Mouse (Mus musculus): ENCODE data around the gene Gm29776. TPM values are rescaled to one million over a fixed set of nuclear protein-coding genes. Genes with fewer than 3 reads are reported as not detected.

The Gm29776 gene
- polyA plus RNA-seq, 1 experiment from 2014 or later, result 0.14 TPM

DNA sequence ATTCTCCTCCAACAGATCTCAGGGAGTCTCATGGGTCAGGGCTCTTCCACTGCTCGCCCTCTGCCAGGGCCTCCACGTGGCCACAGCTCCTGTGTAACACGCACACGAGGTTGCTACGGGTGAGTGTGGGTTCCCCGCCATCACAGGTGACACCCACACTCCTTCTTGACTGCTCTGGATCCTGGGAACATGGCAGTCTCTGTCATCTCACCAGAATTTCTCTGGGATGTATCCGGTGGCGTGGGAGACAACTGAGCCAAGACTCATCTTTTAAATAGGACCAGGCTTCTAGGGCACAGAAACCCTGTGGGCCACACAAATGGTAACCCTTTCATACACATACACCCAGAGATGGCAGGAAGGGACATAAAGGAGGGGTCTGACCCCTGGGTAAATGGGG is 33.6 kb upstream of the Gm29776 start:
- no peaks in the 10 kb centered on the region for H3K9me3 ChIP-seq (replicated peaks; ENCODE audit: control insufficient read depth, low read length)
- H3K27ac ChIP-seq (ENCODE audit: low read depth, low read length), result no peak overlapping the region
- WGBS, result 93% methylated on average over 8 of the region's 8 CpGs
- no peak overlapping the region for H3K9ac ChIP-seq (ENCODE audit: low read length)
- peaks cover 3% of the 10 kb centered on the region; the same call in 1 of the 2 replicates for H3K4me1 ChIP-seq (ENCODE audit: control insufficient read depth, insufficient read depth, low read length)
- ATAC-seq, result no peak
- no peaks in the 10 kb centered on the region for H3K27me3 ChIP-seq (replicated peaks; ENCODE audit: control insufficient read depth, insufficient read depth, low read length)
- H3K36me3 ChIP-seq (ENCODE audit: control insufficient read depth, insufficient read depth, low read length), result no peaks in the 10 kb centered on the region
- no peak overlapping the region for H3K4me3 ChIP-seq (ENCODE audit: low read depth, low read length)
- no peak overlapping the region for H3K4me2 ChIP-seq (ENCODE audit: low read length)
- DNase-seq (ENCODE audit: low spot score), result no peak

DNA sequence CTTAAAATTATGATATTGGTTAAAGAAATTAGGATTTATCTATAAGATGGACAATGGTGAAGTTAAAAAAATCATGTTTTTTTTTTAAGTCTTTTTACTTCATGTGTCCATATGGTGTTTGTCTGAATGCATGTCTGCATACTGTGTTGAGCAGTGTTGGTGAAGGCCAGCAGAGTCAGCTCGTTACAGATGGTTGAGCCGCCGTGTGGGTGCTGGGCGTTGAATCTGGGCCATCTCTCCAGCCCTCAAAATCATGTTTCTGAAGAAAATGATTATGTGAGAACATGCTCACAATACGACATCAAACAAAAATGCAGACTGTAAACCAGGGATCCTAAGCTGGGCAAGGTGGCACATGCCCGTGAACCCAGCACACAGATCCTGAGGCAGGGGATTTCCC is 31.7 kb upstream of the Gm29776 start:
- WGBS, result 78% methylated on average over 6 of the region's 6 CpGs
- H3K27me3 ChIP-seq (replicated peaks; ENCODE audit: control insufficient read depth, insufficient read depth, low read length), result no peaks in the 10 kb centered on the region
- H3K4me1 ChIP-seq (ENCODE audit: control insufficient read depth, insufficient read depth, low read length), result peaks cover 3% of the 10 kb centered on the region; the same call in 1 of the 2 replicates
- H3K9ac ChIP-seq (ENCODE audit: low read length), result no peak overlapping the region
- H3K4me3 ChIP-seq (ENCODE audit: low read depth, low read length), result no peak overlapping the region
- no peak for ATAC-seq
- no peak for DNase-seq (ENCODE audit: low spot score)
- no peak overlapping the region for H3K4me2 ChIP-seq (ENCODE audit: low read length)
- no peaks in the 10 kb centered on the region for H3K36me3 ChIP-seq (ENCODE audit: control insufficient read depth, insufficient read depth, low read length)
- no peaks in the 10 kb centered on the region for H3K9me3 ChIP-seq (replicated peaks; ENCODE audit: control insufficient read depth, low read length)
- H3K27ac ChIP-seq (ENCODE audit: low read depth, low read length), result no peak overlapping the region; the same call in 1 of the 2 replicates

DNA sequence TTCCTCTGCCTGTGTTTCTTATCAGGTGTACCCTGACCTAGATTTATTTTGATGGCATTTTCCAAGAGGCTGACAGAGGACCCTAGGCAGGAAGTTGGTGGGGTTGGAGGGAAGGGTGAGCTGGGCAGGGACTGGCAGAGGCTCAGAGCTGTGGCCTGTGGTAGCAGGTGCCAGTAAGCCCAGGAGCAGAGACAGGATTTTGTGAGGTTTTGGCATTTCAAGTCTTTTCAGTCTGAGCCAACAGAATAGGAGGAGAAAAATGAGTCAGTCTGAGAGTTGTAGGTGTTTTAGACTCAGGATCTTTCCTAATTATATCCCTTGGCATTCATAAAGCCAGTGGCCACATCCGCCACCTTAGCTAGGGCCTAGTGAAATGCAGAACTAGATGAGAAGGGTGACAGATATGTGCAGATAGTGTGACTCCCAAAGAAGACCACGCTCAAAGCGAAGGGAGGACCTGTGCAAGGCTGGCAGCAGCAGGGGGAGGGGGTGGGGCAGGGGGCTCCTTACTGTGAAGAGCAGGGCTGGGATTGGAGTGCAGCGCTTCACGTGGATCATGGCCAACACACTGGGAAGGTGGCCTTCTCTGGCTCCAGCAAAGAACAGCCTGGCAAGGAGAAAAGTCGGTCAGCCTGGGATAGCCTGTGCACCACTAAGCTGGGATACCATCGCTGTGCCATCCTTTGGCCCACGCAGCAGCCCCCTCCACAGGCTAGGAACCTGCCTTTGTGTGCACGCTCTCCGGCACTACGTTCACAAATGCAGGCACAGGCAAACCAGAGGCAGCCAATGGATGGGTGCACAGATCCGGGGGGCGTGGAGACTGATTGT is 30.4 kb upstream of the Gm29776 start:
- ATAC-seq (peak; percentile 23; the same call in 1 of the 2 replicates), DNase-seq (ENCODE audit: low spot score) (no peak)
- no peak overlapping the region for H3K4me2 ChIP-seq (ENCODE audit: low read length)
- 60% methylated on average over 13 of the region's 13 CpGs for WGBS
- no peaks in the 10 kb centered on the region for H3K27me3 ChIP-seq (replicated peaks; ENCODE audit: control insufficient read depth, insufficient read depth, low read length)
- H3K4me1 ChIP-seq (ENCODE audit: control insufficient read depth, insufficient read depth, low read length), result peaks cover 3% of the 10 kb centered on the region; the same call in 1 of the 2 replicates
- H3K4me3 ChIP-seq (ENCODE audit: low read depth, low read length), result no peak overlapping the region
- H3K36me3 ChIP-seq (ENCODE audit: control insufficient read depth, insufficient read depth, low read length), result no peaks in the 10 kb centered on the region
- H3K9ac ChIP-seq (ENCODE audit: low read length), result 0 out of 2 replicates have a peak overlapping the region, but pooled peaks have one; percentile 17
- peak overlapping the region; percentile 21; the same call in 1 of the 2 replicates for H3K27ac ChIP-seq (ENCODE audit: low read depth, low read length)
- H3K9me3 ChIP-seq (replicated peaks; ENCODE audit: control insufficient read depth, low read length), result no peaks in the 10 kb centered on the region

DNA sequence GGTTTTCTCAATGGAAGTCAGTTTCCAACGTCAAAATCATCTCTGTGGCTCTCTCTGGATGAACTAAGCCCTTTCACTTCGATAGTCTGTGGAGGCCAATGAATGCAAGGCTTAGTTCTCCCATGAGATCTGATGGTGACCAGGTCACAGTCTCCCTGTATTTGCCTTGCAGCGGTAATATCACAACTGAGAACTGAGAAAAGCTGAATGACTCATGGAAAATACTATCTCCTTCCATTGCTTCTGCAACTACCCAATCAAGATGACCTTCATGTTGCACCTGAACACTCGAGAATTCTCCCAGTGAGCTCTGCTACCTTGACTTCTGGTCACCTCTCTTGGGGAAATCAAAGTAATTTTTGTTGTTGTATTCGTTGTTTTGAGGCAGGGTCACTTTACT is 28.9 kb upstream of the Gm29776 start:
- Histone ChIP-seq H3K9me3 (replicated peaks; ENCODE audit: control insufficient read depth, low read length) (no peaks in the 10 kb centered on the region), H3K4me3 (ENCODE audit: low read depth, low read length) (no peak overlapping the region), H3K4me2 (ENCODE audit: low read length) (no peak overlapping the region), H3K36me3 (ENCODE audit: control insufficient read depth, insufficient read depth, low read length) (no peaks in the 10 kb centered on the region), H3K9ac (ENCODE audit: low read length) (no peak overlapping the region), H3K27ac (ENCODE audit: low read depth, low read length) (no peak overlapping the region), H3K4me1 (ENCODE audit: control insufficient read depth, insufficient read depth, low read length) (peaks cover 3% of the 10 kb centered on the region; the same call in 1 of the 2 replicates), H3K27me3 (replicated peaks; ENCODE audit: control insufficient read depth, insufficient read depth, low read length) (no peaks in the 10 kb centered on the region)
- no peak for DNase-seq (ENCODE audit: low spot score)
- WGBS, result 78% methylated on average over 5 of the region's 5 CpGs
- ATAC-seq, result no peak

DNA sequence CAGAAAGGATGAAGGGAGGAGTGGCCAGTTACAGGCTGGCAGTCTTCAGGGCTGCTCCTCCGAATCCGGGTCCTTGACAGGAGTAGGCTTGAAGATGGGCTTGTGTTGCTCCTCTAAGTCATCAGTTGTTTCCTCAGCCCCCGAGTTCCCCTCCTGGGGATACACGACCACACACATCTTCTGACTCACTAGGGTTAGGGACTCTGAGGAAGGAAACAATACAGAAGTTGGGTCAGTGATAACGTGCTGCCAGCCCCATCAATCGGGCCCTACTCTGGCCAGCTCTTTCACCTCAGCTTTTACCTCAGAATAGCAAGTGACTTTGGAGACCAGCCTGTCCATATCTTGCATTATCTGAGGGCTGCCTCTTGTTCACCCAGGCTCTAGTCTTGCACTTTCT is 25.4 kb upstream of the Gm29776 start:
- Histone ChIP-seq H3K9ac (ENCODE audit: low read length) (no peak overlapping the region), H3K4me3 (ENCODE audit: low read depth, low read length) (no peak overlapping the region), H3K27ac (ENCODE audit: low read depth, low read length) (no peak overlapping the region), H3K4me1 (ENCODE audit: control insufficient read depth, insufficient read depth, low read length) (peaks cover 1% of the 10 kb centered on the region; the same call in 1 of the 2 replicates), H3K36me3 (ENCODE audit: control insufficient read depth, insufficient read depth, low read length) (no peaks in the 10 kb centered on the region), H3K9me3 (replicated peaks; ENCODE audit: control insufficient read depth, low read length) (no peaks in the 10 kb centered on the region), H3K27me3 (replicated peaks; ENCODE audit: control insufficient read depth, insufficient read depth, low read length) (no peaks in the 10 kb centered on the region), H3K4me2 (ENCODE audit: low read length) (no peak overlapping the region)
- no peak for ATAC-seq
- no peak for DNase-seq (ENCODE audit: low spot score)
- WGBS, result 81% methylated on average over 6 of the region's 6 CpGs

DNA sequence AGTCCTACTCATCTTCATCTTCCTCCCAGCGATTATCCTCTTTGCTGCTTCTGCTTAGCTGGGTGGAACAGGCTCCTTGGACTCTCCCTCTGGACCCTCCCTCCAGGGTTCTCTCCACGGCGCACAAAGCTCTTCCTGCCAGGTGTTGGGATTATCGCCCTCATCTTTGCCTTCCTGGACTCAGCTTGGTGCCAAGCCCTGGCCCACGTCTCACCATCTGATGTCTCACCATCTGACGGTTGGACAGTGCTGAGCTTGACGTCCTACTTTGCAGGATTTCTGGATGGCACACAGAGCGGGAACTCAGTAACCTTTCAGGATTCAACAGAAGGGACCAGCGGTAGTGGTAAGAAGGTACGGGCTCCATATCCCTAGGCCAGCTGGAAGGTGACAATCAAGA is 23.1 kb upstream of the Gm29776 start:
- no peak overlapping the region for H3K4me3 ChIP-seq (ENCODE audit: low read depth, low read length)
- H3K4me2 ChIP-seq (ENCODE audit: low read length), result no peak overlapping the region
- no peak overlapping the region for H3K9ac ChIP-seq (ENCODE audit: low read length)
- H3K27me3 ChIP-seq (replicated peaks; ENCODE audit: control insufficient read depth, insufficient read depth, low read length), result no peaks in the 10 kb centered on the region
- 80% methylated on average over 10 of the region's 10 CpGs for WGBS
- ATAC-seq, result no peak
- no peaks in the 10 kb centered on the region for H3K4me1 ChIP-seq (ENCODE audit: control insufficient read depth, insufficient read depth, low read length)
- H3K36me3 ChIP-seq (ENCODE audit: control insufficient read depth, insufficient read depth, low read length), result no peaks in the 10 kb centered on the region
- H3K9me3 ChIP-seq (replicated peaks; ENCODE audit: control insufficient read depth, low read length), result no peaks in the 10 kb centered on the region
- H3K27ac ChIP-seq (ENCODE audit: low read depth, low read length), result no peak overlapping the region
- DNase-seq (ENCODE audit: low spot score), result no peak

DNA sequence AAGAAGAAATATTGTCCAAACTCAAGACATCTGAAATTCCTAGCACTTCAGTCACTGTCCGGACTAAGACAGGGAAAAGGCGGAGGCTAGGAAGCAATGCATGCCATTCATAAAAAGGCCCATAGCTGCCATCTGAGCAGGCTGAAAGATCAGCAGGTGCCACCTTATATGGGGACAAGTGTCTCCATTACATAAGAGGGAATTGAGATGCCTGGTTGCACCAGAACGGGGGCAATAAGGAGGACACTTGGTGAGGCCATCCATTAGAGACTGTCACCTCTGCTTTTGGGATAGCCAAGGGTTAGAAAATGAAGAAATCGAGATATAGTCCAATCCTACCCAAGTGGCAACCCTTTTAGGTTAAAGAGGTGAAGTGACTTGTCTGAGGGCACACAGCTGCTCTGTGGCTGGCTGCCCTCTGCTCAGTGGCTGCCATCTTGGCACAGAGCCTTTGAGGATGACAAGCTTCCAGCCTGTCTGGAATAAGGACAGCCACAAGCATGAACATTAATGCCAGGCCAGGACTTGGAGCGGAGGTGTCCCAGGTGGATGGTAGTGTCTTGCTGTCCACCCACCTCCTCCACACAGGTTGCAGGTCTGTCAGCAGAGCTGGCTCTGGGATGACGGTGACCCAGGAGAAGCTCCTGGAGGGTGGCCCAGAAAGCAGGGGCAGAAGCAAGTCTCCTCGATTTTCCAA is 22.2 kb upstream of the Gm29776 start:
- no peak overlapping the region for H3K4me2 ChIP-seq (ENCODE audit: low read length)
- no peaks in the 10 kb centered on the region for H3K27me3 ChIP-seq (replicated peaks; ENCODE audit: control insufficient read depth, insufficient read depth, low read length)
- no peak overlapping the region for H3K9ac ChIP-seq (ENCODE audit: low read length)
- no peak overlapping the region for H3K27ac ChIP-seq (ENCODE audit: low read depth, low read length)
- WGBS, result 85% methylated on average over 7 of the region's 7 CpGs
- no peak overlapping the region for H3K4me3 ChIP-seq (ENCODE audit: low read depth, low read length)
- H3K9me3 ChIP-seq (replicated peaks; ENCODE audit: control insufficient read depth, low read length), result no peaks in the 10 kb centered on the region
- no peaks in the 10 kb centered on the region for H3K4me1 ChIP-seq (ENCODE audit: control insufficient read depth, insufficient read depth, low read length)
- DNase-seq (ENCODE audit: low spot score) (no peak), ATAC-seq (no peak)
- H3K36me3 ChIP-seq (ENCODE audit: control insufficient read depth, insufficient read depth, low read length), result no peaks in the 10 kb centered on the region

DNA sequence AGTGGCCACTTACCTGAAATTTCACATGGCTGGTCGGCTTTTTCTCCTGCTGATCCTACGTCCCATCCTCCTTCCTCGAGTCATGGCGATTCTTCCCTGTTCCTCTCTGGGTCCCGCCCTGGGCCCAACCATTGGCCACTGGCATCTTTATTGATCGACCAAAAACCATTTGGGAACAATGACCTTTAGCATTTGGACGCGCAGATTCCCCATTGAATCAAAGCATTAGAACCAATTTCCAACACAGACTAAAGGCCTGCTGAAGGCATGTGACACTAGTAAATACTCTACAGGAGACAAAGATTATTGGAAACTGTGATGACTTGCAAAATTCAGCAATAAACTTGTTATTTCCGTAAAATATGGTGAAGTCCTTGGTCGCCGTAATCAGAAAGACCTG is 21.4 kb upstream of the Gm29776 start:
- H3K4me1 ChIP-seq (ENCODE audit: control insufficient read depth, insufficient read depth, low read length), result no peaks in the 10 kb centered on the region

DNA sequence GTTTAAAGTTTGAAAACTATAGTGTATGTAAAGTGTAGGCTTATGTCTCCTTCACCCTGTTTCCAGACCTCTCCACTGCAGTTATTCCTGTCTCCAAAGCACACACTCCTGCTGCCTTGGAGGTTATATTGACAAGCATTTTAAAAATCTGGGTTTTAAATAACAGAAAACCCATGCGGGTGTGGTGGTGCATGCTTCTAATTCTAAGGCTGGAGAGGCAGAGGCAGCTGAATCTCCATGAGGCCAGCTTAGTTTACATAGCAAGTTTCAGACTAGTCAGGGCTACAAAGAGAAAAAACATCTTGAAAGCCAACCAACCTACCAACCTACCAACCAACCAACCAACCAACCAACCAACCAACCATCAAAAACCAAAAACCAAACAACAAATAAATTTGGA is 16.8 kb upstream of the Gm29776 start:
- H3K4me1 ChIP-seq (ENCODE audit: control insufficient read depth, insufficient read depth, low read length), result peaks cover 2% of the 10 kb centered on the region; the same call in 1 of the 2 replicates
- H3K27me3 ChIP-seq (replicated peaks; ENCODE audit: control insufficient read depth, insufficient read depth, low read length), result no peaks in the 10 kb centered on the region
- no peaks in the 10 kb centered on the region for H3K36me3 ChIP-seq (ENCODE audit: control insufficient read depth, insufficient read depth, low read length)
- H3K27ac ChIP-seq (ENCODE audit: low read depth, low read length), result no peak overlapping the region
- ATAC-seq (no peak), DNase-seq (ENCODE audit: low spot score) (no peak)
- no peak overlapping the region for H3K9ac ChIP-seq (ENCODE audit: low read length)
- no peak overlapping the region; the same call in 1 of the 2 replicates for H3K4me2 ChIP-seq (ENCODE audit: low read length)
- WGBS, result 82% methylated on average over 1 of the region's 1 CpGs
- H3K4me3 ChIP-seq (ENCODE audit: low read depth, low read length), result no peak overlapping the region
- H3K9me3 ChIP-seq (replicated peaks; ENCODE audit: control insufficient read depth, low read length), result no peaks in the 10 kb centered on the region

More for the DNA sequence above, 21.4 kb upstream of the Gm29776 start:
- no peak overlapping the region for H3K4me2 ChIP-seq (ENCODE audit: low read length)
- no peaks in the 10 kb centered on the region for H3K9me3 ChIP-seq (replicated peaks; ENCODE audit: control insufficient read depth, low read length)
- no peak overlapping the region for H3K27ac ChIP-seq (ENCODE audit: low read depth, low read length)
- H3K36me3 ChIP-seq (ENCODE audit: control insufficient read depth, insufficient read depth, low read length), result no peaks in the 10 kb centered on the region
- WGBS, result 95% methylated on average over 11 of the region's 11 CpGs
- no peak overlapping the region for H3K9ac ChIP-seq (ENCODE audit: low read length)
- H3K27me3 ChIP-seq (replicated peaks; ENCODE audit: control insufficient read depth, insufficient read depth, low read length), result no peaks in the 10 kb centered on the region
- no peak overlapping the region for H3K4me3 ChIP-seq (ENCODE audit: low read depth, low read length)
- no peak for ATAC-seq
- DNase-seq (ENCODE audit: low spot score), result no peak
